Mouse (Mus musculus): Measurements from ENCODE around the gene C1qtnf3.

Gene C1qtnf3

GRCm38 (mm10) chr15:10951951-10952759 lies at the start of gene C1qtnf3:
Gene C1qtnf3 (plus strand): TSS chr15:10952332.
- DNase-seq (ENCODE audit: low spot score in 2 of 2): no peak

DNA sequence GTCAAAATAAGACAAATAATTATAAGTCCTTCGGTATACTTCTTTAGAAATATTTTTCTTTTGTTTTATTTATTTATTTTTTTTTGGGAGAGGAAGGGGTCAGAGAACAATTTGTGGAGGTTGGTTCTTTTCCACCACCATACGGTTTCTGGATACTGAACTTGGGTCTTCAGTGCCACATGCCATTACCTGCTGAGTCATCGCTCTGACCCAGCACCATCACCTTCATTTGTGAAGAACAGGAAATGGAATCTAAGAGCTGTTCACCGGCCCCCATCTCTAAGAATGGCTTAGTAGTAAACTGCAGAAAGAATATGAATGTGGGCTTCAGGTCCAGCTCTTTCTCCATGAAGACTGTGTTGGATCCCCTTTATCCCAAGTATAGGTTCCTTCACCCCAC lies 49.8 kb upstream of the C1qtnf3 start:
- DNase-seq (ENCODE audit: low spot score in 2 of 2): no peak

- DNase-seq (ENCODE audit: low spot score in 2 of 2): no peak
Observed at GRCm38 (mm10) chr15:10916611-10917311, 35.4 kb upstream of the C1qtnf3 start.

- DNase-seq (ENCODE audit: low spot score in 2 of 2): no peak
Observed at GRCm38 (mm10) chr15:10917312-10917660, 34.8 kb upstream of the C1qtnf3 start.

- no peak for DNase-seq (ENCODE audit: low spot score in 2 of 2)
Observed at GRCm38 (mm10) chr15:10920212-10920611, 31.9 kb upstream of the C1qtnf3 start.

DNA sequence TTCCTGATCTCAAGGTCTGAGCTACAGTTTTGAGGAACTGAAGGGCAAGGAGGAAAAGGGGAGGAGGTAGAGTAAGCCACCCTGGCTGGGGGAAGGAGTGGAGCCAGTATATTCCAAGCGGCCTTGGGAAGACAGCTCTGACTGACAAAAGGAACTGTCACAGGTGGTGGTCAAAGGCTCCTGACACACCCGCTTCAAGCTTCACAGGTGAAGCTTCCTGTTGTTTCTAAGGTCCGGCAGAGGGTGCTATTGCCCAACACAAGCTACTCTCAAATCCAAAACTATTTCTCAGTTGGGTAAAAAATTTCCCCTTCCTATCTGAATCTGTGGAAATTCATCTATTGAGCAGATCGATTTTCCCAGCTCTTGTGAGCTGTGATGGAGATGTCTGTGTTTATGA lies 31.1 kb upstream of the C1qtnf3 start:
- no peak for DNase-seq (ENCODE audit: low spot score in 2 of 2)

GRCm38 (mm10) chr15:10922061-10922460 lies 30.1 kb upstream of the C1qtnf3 start:
- DNase-seq (ENCODE audit: low spot score in 2 of 2): no peak

GRCm38 (mm10) chr15:10922570-10922969 lies 29.6 kb upstream of the C1qtnf3 start:
- no peak for DNase-seq (ENCODE audit: low spot score in 2 of 2)

- DNase-seq (ENCODE audit: low spot score in 2 of 2): no peak
Observed at GRCm38 (mm10) chr15:10923076-10923995, 28.8 kb upstream of the C1qtnf3 start.

DNA sequence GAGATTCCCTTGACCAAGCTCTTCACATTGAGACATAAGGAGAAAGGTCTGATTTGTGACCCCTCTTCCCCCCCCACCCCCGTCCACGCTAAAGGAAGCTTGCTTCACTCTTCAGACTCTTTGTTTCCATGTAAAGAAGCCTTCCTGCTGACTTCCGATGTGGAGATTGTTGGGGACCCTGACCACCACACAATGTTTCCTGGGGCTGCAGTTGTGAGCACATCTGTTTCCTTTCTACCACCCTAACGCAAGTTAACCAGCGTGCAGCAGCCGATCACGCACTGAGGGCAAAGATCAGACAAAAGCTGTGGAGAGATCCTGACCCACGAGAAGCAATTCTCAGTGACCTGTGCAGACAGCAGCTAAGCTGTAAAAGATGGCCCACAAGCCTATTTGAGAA lies 24.8 kb upstream of the C1qtnf3 start:
- DNase-seq (ENCODE audit: low spot score in 2 of 2): no peak

- DNase-seq (ENCODE audit: low spot score in 2 of 2): no peak
Observed at GRCm38 (mm10) chr15:10928633-10929270, 23.4 kb upstream of the C1qtnf3 start.

DNA sequence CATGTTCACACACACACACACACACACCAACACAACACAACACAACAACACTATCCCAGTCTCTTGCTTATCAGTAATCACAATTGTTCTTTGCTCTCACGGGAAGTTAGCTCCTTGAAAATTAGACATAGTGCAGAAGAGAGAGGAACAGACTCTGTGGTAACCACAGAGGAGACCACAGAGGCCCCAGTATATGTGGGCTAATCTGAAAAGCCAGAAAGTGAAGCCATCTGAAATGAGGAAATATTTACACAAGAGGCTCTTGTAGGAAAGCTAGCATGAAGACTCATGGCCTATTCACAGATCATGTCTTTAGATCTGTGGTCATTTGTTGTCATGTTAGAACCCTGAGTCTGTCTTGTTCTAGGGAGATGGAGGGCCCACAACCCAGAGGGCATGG lies 18.2 kb upstream of the C1qtnf3 start:
- DNase-seq (ENCODE audit: low spot score in 2 of 2): no peak

- no peak for DNase-seq (ENCODE audit: low spot score in 2 of 2)
Observed at GRCm38 (mm10) chr15:10940148-10941108, 11.7 kb upstream of the C1qtnf3 start.

DNA sequence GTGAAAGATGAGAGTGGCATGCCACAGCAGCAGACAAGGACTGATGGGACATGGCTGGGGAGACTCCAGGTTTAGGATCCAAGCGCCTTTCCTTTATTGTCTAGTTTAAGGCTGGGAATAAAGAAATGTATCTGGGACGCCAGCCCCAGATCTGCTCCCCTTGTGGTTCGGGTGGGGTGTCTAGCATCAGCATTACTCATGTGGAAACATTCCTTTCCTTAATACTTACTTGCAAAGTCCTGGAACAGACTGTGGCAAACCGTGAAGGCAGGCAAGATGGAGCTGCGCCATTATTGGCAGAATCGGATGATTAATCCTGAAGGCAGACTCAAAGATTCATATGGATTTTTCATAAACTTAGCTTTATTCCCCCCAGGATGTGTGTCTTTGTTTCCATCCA lies 10.2 kb upstream of the C1qtnf3 start:
- DNase-seq (ENCODE audit: low spot score in 2 of 2): no peak

DNA sequence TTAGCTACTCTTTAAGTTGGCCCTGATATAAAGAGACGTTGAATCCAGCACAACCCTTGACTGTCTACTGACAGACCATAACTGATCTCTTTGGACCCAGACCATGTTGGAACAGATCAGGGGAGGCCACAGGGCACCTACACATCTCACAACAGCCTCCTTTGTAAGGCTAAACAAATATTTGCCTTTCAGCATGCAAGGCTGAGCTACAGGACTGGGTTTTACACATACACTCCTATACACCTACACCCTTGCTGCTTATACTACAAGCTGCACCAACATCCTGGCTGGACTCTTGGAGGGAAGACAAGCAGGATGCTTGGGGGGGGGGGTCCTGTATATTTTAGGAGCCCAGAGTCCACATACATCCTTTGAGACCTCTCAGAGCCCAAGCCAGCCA lies 4.3 kb upstream of the C1qtnf3 start:
- no peak for DNase-seq (ENCODE audit: low spot score in 2 of 2)

DNA sequence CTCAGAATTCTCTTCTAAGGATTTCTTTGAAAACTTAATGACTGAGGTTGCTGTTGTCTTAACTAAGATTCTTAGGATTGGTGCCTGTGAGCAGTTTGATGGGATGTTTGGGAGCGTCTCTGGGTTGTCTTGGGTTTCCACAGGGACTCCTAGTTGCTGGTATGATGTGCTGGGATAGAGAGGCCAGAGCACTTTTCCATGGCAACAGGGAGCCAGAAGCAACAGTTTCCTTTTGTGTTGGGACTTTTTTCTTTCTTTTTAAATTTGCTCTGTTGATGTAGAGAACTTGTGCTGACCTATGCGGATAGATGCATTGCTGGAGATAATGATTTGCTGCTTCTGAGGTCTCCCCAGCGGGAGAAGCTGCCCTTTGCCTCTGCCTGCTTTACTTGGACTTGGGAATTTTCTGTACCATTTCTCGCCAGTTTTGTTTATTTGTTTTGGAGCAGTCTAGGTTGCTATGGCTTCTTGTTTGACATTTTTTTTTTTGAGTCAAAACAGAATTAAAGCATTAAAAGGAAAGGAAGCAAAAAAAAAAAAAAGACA lies 701 bp downstream of the C1qtnf3 start:
- no peak for DNase-seq (ENCODE audit: low spot score in 2 of 2)

DNA sequence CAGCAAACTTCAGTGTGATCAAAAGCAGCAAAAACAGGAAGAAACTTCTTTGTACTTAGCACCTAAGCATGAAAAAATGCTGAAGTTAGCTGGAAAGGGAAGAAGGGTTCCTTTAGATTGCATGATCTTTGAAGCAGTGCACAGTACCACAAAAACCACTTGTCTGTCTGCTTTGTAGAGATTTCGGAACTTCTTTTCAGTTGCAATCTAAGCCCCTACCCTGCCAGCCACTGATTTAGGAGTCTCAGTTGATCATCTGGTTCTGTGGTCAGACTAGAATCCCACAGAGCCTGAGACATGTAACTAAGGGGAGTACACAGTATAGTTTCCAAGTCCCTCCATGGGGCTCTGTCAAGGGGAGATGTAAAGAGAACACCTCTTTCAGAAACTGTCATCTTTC lies 1.3 kb downstream of the C1qtnf3 start:
- DNase-seq (ENCODE audit: low spot score in 2 of 2): no peak

DNA sequence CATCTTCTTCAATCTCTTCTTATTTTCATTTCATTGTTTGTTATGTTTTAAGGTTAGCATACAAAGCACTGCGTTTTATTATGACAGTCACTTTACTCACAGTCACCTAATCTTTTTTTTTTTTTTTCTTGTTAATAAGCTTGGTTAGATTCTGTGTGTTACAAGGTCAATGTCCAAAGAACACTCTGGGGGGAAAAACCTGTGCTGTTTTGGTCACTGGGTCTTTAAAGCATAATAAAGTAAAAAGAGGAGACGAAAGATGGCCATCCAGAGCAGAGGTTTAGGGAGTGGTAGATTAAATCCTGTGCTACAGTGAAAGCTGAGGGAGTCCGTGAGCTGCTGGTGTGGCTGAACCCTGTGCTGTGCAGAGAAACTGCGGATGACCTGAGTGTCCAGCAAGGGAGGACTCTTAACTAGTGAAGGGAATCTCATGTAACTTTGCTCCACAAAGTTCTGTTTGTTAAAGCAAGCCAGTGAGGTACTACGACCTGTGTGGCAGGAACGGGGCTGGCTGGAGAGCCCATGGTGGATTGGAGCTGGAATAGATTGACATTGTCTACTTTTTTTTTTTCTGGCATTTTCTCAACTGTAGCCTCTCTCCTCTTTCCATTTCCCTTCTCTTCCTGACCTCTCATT lies 2.4 kb downstream of the C1qtnf3 start:
- DNase-seq (ENCODE audit: low spot score in 2 of 2): no peak

- no peak for DNase-seq (ENCODE audit: low spot score in 2 of 2)
Observed at GRCm38 (mm10) chr15:10955156-10955555, 3.0 kb downstream of the C1qtnf3 start.

DNA sequence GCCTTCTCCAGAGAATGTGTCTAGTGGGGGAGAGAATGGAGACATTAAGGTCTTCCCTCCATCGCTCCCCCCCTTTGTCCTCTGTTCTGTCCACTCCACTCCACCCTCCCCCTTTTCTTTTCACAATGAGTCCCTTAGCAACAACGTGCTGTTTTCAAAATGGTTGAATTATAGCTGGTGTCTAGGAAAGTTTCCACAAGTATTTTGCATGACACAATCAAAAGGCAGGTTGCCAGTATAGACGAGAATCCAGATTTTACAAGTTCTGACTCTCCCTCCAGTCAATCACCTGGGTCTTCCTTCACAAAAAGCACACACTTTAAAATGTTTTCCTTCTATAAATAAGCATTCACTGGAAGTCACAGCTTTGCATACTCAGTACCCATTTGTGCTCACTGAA lies 4.6 kb downstream of the C1qtnf3 start:
- no peak for DNase-seq (ENCODE audit: low spot score in 2 of 2)
